Mouse (Mus musculus) forebrain, embryonic 10.5 days (tissue): ENCODE measurements around the gene Snrnp70. TPM values are rescaled to one million over a fixed set of nuclear protein-coding genes. Genes with fewer than 3 reads are reported as not detected.
"Not testable (repeated sequence)": the region's sequence is repeated elsewhere in the genome, so short reads cannot be mapped to it uniquely, and the experiment has no call there.

Experiments used
- DNase-seq: peaks from one replicate; pipeline ENCODE4 v3.0.0-alpha.2; 2017; ENCODE audit warnings: low spot score; ENCODE audit errors: extremely low spot score
- H3K27ac ChIP-seq: fragments of 300-500 bp; sonication (generic); 2 replicates; pipeline ENCODE4 v1.5.1; 2016; ENCODE audit warnings: mild to moderate bottlenecking
- H3K27me3 ChIP-seq: fragments of 300-500 bp; sonication (generic); 2 replicates; pipeline ENCODE4 v1.6.1; 2016; ENCODE audit warnings: mild to moderate bottlenecking; ENCODE audit not compliant: poor library complexity, severe bottlenecking
- H3K36me3 ChIP-seq: fragments of 300-500 bp; sonication (generic); replicated peaks from 2 replicates; pipeline ENCODE4 v1.6.1; 2016; ENCODE audit warnings: mild to moderate bottlenecking, moderate library complexity
- H3K4me1 ChIP-seq: fragments of 300-500 bp; sonication (generic); 2 replicates; pipeline ENCODE4 v1.6.1; 2016
- H3K4me3 ChIP-seq: fragments of 300-500 bp; sonication (generic); 2 replicates; pipeline ENCODE4 v1.5.1; 2016; ENCODE audit warnings: mild to moderate bottlenecking, moderate library complexity
- H3K9me3 ChIP-seq: fragments of 300-500 bp; sonication (generic); 2 replicates; pipeline ENCODE4 v1.6.1; 2016; ENCODE audit warnings: mild to moderate bottlenecking, moderate library complexity
- WGBS: fragments of 180-500 bp; shearing (Covaris S2); methylation state at CpG from one replicate; pipeline ENCODE4 v1.1.7; 2016; 5-methylcytosine and 5-hydroxymethylcytosine counted together
- polyA plus RNA-seq: library from polyadenylated mRNA; unstranded; fragments of >200 nt; fragmentation: Nextera tagmentation; extraction: Ambion mirVana; gene quantifications from 2 replicates; pipeline ENCODE4 v1.2.1, GENCODE M21; 2016

The Snrnp70 gene
- polyA plus RNA-seq, 1 experiment from 2014 or later: 295 TPM

DNA sequence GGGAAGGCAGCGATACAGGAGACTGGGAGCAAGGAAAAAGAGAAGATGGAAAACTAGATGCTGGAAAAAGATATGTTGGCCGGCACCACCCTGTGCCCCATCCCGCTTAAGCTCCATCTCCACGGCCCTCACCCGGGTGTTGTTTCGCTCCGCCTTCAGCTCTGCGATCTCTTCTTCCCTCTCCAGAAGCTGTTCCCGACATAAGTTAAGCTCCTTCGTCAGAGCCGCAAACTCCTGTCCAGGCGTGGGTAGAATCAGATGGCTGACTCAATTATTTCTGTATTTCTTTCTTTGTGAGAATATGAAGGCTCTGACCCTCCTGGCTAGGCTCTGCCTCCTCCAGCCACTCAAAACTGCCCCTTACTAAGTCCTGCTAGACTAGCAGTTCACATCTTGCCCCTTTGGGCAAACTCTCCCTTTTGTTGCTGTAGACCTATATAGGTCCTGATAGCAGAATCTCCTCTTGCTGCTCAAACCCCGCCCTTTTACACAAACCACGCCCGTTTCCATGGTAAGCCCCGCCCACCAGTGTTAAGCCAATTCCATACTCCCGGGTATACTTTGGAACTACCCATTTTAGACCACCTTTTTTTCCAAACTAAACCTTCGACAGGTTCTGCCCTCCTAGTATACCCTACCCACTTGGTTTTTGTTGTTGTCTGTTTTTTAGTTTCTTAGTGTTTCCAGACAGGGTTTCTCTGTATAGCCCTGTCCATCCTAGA lies 35.0 kb downstream of the Snrnp70 start:
- Histone ChIP-seq H3K4me1 (peaks cover 28% of the 10 kb centered on the region), H3K27me3 (peaks cover 68% of the 10 kb centered on the region), H3K27ac (no peak overlapping the region), H3K9me3 (no peaks in the 10 kb centered on the region), H3K36me3 (peaks cover 11% of the 10 kb centered on the region; the same call in 1 of the 2 replicates), H3K4me3 (peak overlapping the region; percentile 68)
- WGBS: 54% methylated on average over 18 of the region's 18 CpGs
- DNase-seq: no peak

DNA sequence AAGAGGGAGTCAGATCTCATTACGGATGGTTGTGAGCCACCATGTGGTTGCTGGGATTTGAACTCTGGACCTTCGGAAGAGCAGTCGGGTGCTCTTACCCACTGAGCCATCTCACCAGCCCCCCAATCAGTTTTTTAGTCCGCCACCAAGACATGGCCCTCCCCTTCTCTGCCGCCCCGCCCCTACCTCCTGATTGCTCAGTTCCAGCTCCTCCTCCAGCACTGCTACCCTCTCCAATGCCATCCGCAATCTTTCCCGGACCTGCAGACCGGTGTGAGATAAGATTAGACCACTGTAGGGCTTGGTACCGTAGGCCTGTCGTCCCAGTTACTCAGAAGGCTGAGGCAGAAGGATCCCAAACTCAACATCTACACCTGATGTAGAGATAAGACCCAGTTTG lies 36.5 kb downstream of the Snrnp70 start:
- Histone ChIP-seq H3K36me3 (peaks cover 11% of the 10 kb centered on the region; the same call in 1 of the 2 replicates), H3K27me3 (peaks cover 53% of the 10 kb centered on the region), H3K4me1 (peaks cover 24% of the 10 kb centered on the region)
- H3K4me3 ChIP-seq, H3K27ac ChIP-seq, DNase-seq, H3K9me3 ChIP-seq: not testable (repeated sequence)
- WGBS: 69% methylated on average over 11 of the region's 11 CpGs

DNA sequence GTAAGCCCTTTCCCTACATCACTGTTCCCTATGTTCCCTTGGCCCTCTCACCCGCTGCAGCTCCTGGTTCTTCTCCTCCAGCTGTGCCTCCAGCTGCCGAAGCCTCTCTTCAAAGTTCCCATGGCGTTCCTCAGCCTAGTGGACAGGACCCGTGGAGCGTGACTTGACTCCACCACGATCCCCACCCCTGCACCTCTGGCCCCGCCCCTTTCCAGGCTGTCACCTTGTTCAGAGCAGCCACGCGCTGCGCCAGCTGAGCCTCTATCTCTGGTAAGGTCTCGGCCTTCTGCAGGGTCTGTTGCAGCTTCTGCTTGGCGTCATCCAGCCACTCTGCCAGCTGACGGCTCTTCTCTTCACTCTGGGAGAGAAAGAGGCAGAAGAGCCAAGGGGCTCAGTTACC lies 39.5 kb downstream of the Snrnp70 start:
- WGBS: 58% methylated on average over 13 of the region's 13 CpGs
- H3K27me3 ChIP-seq: peaks cover 23% of the 10 kb centered on the region
- H3K36me3 ChIP-seq: peaks cover 14% of the 10 kb centered on the region; the same call in 1 of the 2 replicates
- 0 out of 2 replicates have a peak overlapping the region, but pooled peaks have one; percentile 0 for H3K4me3 ChIP-seq
- H3K27ac ChIP-seq: no peak overlapping the region
- peaks cover 4% of the 10 kb centered on the region for H3K4me1 ChIP-seq
- H3K9me3 ChIP-seq: no peaks in the 10 kb centered on the region
- no peak for DNase-seq

DNA sequence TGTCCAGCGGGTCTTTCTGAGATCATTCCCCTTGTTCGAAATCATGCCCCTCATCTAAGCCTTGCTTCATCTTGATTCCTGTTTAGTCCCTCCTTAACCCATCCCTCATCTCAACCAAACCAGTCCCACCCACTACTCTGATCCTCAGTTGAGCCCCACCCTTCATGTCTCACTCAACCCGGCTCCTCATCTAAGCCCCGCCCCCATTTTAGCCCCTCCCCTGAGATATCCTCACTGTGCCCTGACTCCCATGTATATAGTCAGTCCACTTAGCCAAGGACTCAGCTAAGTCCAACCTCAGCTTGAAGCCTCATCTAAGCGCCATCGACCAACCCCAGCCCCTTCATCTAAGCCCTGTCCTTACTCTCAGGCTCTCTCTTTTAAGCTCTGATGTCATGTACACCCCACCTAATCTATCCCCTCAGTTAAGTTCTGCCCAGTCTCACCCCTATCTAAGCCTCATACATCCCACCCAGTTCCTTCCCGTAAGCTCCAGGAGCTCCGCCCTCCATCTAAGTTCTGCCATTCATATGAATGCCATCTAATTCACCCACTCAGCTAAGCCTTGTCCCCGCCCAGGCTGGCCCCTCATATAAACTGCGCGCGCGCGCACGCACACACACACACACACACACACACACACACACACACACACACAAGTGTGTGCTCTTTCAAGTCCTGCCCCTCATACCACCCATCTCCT lies 40.1 kb downstream of the Snrnp70 start:
- 75% methylated on average over 15 of the region's 15 CpGs for WGBS
- Histone ChIP-seq H3K27me3 (peaks cover 17% of the 10 kb centered on the region), H3K4me1 (no peaks in the 10 kb centered on the region; the same call in 1 of the 2 replicates), H3K27ac (no peak overlapping the region), H3K36me3 (peaks cover 14% of the 10 kb centered on the region; the same call in 1 of the 2 replicates), H3K9me3 (no peaks in the 10 kb centered on the region), H3K4me3 (no peak overlapping the region)
- no peak for DNase-seq

- peaks cover 19% of the 10 kb centered on the region; the same call in 1 of the 2 replicates for H3K36me3 ChIP-seq
- no peak overlapping the region for H3K27ac ChIP-seq
- no peak for DNase-seq
- H3K4me1 ChIP-seq: no peaks in the 10 kb centered on the region; the same call in 1 of the 2 replicates
- no peak overlapping the region for H3K4me3 ChIP-seq
- H3K27me3 ChIP-seq: peaks cover 5% of the 10 kb centered on the region; the same call in 1 of the 2 replicates
- 23% methylated on average over 5 of the region's 5 CpGs for WGBS
- H3K9me3 ChIP-seq: no peaks in the 10 kb centered on the region
Measured at GRCm38 (mm10) chr7:45353041-45353440, 42.5 kb downstream of the Snrnp70 start.

DNA sequence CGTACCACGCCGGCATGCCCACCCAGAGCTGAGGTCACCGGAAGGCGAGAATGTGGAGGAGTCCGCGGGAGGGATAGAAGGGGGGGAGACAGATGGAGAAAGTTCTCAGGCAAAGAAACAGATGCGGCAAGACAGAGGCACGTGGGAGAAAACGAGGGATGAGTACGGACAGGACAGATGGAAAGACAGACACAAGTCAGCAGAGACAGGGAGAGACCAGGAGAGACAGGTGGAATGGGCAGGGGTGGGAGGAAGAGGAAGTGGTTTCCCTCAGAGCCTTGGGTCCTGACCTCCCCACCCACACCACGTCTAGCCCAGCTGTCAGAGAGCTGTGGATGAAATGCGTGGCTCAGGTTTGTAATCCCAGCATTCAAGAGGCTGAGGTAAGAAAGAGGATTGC lies 48.6 kb downstream of the Snrnp70 start:
- 81% methylated on average over 13 of the region's 13 CpGs for WGBS
- no peak for DNase-seq

GRCm38 (mm10) chr7:45343543-45343942 lies 52.0 kb downstream of the Snrnp70 start:
- 27% methylated on average over 13 of the region's 13 CpGs for WGBS
- peaks cover 26% of the 10 kb centered on the region for H3K27me3 ChIP-seq
- no peak overlapping the region for H3K4me3 ChIP-seq
- H3K27ac ChIP-seq: no peak overlapping the region
- H3K4me1 ChIP-seq: peaks cover 36% of the 10 kb centered on the region
- H3K36me3 ChIP-seq: peaks cover 13% of the 10 kb centered on the region; the same call in 1 of the 2 replicates
- H3K9me3 ChIP-seq: no peaks in the 10 kb centered on the region
- no peak for DNase-seq

More for the DNA sequence above, 48.6 kb downstream of the Snrnp70 start:
- H3K4me1 ChIP-seq: 0 out of 2 replicates have a peak, but pooled peaks cover 3% of the 10 kb centered on the region
- peaks cover 14% of the 10 kb centered on the region; the same call in 1 of the 2 replicates for H3K27me3 ChIP-seq
- H3K4me3 ChIP-seq: no peak overlapping the region
- H3K36me3 ChIP-seq: peaks cover 13% of the 10 kb centered on the region; the same call in 1 of the 2 replicates
- H3K27ac ChIP-seq: no peak overlapping the region
- no peaks in the 10 kb centered on the region for H3K9me3 ChIP-seq

DNA sequence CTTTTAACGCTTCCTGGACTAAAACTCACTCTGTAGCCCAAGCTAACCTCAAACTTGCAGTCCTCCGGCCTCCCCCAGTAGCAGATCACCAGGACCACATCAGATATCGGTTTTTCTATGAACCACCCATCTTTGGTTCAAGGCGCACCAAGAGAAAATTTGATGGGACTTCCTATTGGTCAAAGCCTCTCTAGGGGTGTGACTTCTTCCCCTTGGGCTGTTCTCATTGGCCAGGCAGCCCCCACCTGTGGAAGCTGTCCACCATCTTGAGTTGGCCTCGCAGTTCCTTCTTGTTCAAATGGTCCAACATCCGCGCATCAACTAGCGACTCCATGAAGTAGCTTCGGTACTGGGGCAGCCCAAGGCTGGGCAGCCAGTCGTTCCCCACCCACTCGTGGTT lies 53.5 kb downstream of the Snrnp70 start:
- H3K27me3 ChIP-seq: peaks cover 40% of the 10 kb centered on the region

DNA sequence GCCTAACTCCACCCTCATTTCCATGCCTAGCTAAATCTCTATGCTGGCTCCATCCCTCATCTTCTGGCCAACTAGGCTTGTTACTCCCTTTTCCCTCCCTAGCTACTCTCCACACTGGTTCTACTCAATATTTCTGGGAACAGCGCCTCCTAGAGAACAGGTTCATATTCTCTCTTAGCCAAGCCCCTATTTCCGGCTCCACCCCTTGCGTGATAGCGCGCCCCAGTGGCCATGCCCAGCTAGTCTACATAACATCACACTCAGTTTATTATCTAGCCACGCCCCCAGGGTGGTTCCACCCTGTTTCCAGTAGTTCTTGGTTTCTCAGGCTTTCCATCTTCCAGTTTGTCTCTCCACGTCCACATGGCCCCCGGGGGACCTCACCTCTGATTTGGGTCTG lies 54.2 kb downstream of the Snrnp70 start:
- Histone ChIP-seq H3K9me3 (no peaks in the 10 kb centered on the region), H3K4me3 (peak overlapping the region; percentile 69), H3K4me1 (peaks cover 50% of the 10 kb centered on the region), H3K36me3 (no peaks in the 10 kb centered on the region; the same call in 1 of the 2 replicates), H3K27me3 (peaks cover 48% of the 10 kb centered on the region), H3K27ac (peak overlapping the region; percentile 48; the same call in 1 of the 2 replicates)
- DNase-seq: peak; percentile 80
- 5% methylated on average over 8 of the region's 8 CpGs for WGBS

More for the DNA sequence above, 53.5 kb downstream of the Snrnp70 start:
- no peak for DNase-seq
- H3K4me1 ChIP-seq: peaks cover 50% of the 10 kb centered on the region
- H3K36me3 ChIP-seq: peaks cover 6% of the 10 kb centered on the region; the same call in 1 of the 2 replicates
- WGBS: 92% methylated on average over 11 of the region's 11 CpGs
- no peak overlapping the region for H3K4me3 ChIP-seq
- H3K27ac ChIP-seq: no peak overlapping the region
- no peaks in the 10 kb centered on the region for H3K9me3 ChIP-seq

- peaks cover 54% of the 10 kb centered on the region for H3K27me3 ChIP-seq
- under 1% methylated on average over 11 of the region's 11 CpGs for WGBS
Measured at GRCm38 (mm10) chr7:45340669-45341068, 54.9 kb downstream of the Snrnp70 start.

DNA sequence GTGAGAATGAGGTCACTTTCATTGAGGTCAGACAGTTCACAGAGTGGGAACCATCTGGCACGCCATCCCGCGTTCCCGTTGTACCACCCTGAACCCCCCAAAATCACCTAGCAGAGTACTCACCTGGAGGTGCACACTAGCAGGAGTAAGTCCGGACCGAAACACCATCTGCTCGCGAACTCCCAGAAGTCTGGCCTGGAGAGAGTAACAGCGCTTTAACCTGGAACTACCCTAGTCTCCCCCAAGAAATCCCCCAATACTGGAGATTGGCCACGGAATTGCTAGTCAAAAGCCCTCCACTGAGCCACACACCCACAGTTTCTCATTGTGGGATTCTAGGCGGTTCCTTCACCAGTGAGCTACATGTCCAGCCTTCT lies 55.5 kb downstream of the Snrnp70 start:
- WGBS: 2% methylated on average over 11 of the region's 11 CpGs
- Histone ChIP-seq H3K9me3 (no peaks in the 10 kb centered on the region), H3K4me3 (peak overlapping the region; percentile 69), H3K36me3 (no peaks in the 10 kb centered on the region), H3K27ac (peak overlapping the region; percentile 90), H3K27me3 (peaks cover 60% of the 10 kb centered on the region), H3K4me1 (peaks cover 55% of the 10 kb centered on the region)
- DNase-seq: no peak

More at GRCm38 (mm10) chr7:45340669-45341068, 54.9 kb downstream of the Snrnp70 start:
- H3K4me3 ChIP-seq: peak overlapping the region; percentile 69
- no peaks in the 10 kb centered on the region for H3K9me3 ChIP-seq
- no peaks in the 10 kb centered on the region; the same call in 1 of the 2 replicates for H3K36me3 ChIP-seq
- peaks cover 50% of the 10 kb centered on the region for H3K4me1 ChIP-seq
- peak overlapping the region; percentile 90 for H3K27ac ChIP-seq
- DNase-seq: peak; percentile 70

- H3K27ac ChIP-seq: peak overlapping the region; percentile 90
- under 1% methylated on average over 38 of the region's 39 CpGs for WGBS
Measured at GRCm38 (mm10) chr7:45339410-45340065, 56.0 kb downstream of the Snrnp70 start.

More at GRCm38 (mm10) chr7:45339410-45340065, 56.0 kb downstream of the Snrnp70 start:
- Histone ChIP-seq H3K9me3 (no peaks in the 10 kb centered on the region), H3K36me3 (no peaks in the 10 kb centered on the region), H3K4me1 (peaks cover 60% of the 10 kb centered on the region), H3K27me3 (peaks cover 65% of the 10 kb centered on the region), H3K4me3 (peak overlapping the region; percentile 69)
- DNase-seq: peak; percentile 86
